Mouse (Mus musculus): Measurements from ENCODE around the gene Syndig1. TPM values are rescaled to one million over a fixed set of nuclear protein-coding genes. Genes with fewer than 3 reads are reported as not detected.

The Syndig1 gene
- total RNA-seq, 2 experiments from 2014 or later = 59.2 to 67.5 TPM

Other genes starting within 250 kb of the Syndig1 start
- 1 to 10 TPM; 1.5 to 2.1 TPM for gene C530025M09Rik, start 2.0 kb downstream of the Syndig1 start, total RNA-seq (2021)